ENCODE assay signal across 1 mouse cellular context in genomic region chr8:124896010-124896631, GRCm38 (mm10).
TF ChIP-seq lines count a peak whose summit lies in the region.

No protein-coding gene starts in this region.

TF ChIP-seq in C2C12, 6 proteins besides CTCF, POLR2A, EP300 and RAD21:
- no peak for TF ChIP-seq MYOG (IDR thresholded peaks at IDR 0.05; ENCODE audit: control insufficient read depth, extremely low read depth, insufficient read length)
- TF ChIP-seq USF1 (IDR thresholded peaks at IDR 0.05; ENCODE audit: low read depth) = no peak
- no peak for TF ChIP-seq MAX (IDR thresholded peaks at IDR 0.05)
- no peak for TF ChIP-seq FOSL1 (IDR thresholded peaks at IDR 0.05; ENCODE audit: insufficient read depth, low read length, poor library complexity, severe bottlenecking)
- TF ChIP-seq CEBPB (IDR thresholded peaks at IDR 0.05; ENCODE audit: low read depth) = no peak
- TF ChIP-seq MYOD1 (IDR thresholded peaks at IDR 0.05; ENCODE audit: control insufficient read depth, insufficient read length, low read depth) = no peak
